Mouse (Mus musculus) C2C12 (cell line): Measurements from ENCODE around the gene Nck1. TPM values are rescaled to one million over a fixed set of nuclear protein-coding genes. Genes with fewer than 3 reads are reported as not detected.

Source experiments
- H3K27me3 ChIP-seq: one replicate; pipeline ENCODE4 v1.6.1; 2011; ENCODE audit not compliant: control insufficient read depth, insufficient read depth, insufficient read length
- H3K36me3 ChIP-seq: one replicate; pipeline ENCODE4 v1.6.1; 2011; ENCODE audit not compliant: control insufficient read depth, insufficient read depth
- H3K4me3 ChIP-seq: one replicate; pipeline ENCODE4 v1.5.1; 2011; ENCODE audit warnings: mild to moderate bottlenecking, control low read depth; ENCODE audit not compliant: poor library complexity, insufficient read depth, severe bottlenecking
- H3K79me2 ChIP-seq: one replicate; pipeline ENCODE4 v1.6.1; 2011; ENCODE audit not compliant: control insufficient read depth, insufficient read depth
- H3K79me3 ChIP-seq: one replicate; pipeline ENCODE4 v1.6.1; 2011; ENCODE audit warnings: low read depth, control low read depth
- H3ac ChIP-seq: one replicate; pipeline ENCODE3; 2011; ENCODE audit warnings: low read depth; ENCODE audit not compliant: control insufficient read depth, insufficient read length
- CEBPB ChIP-seq: IDR thresholded peaks from one replicate; pipeline ENCODE4 v1.6.1; 2011; ENCODE audit warnings: low read depth, mild to moderate bottlenecking, control low read depth, moderate library complexity
- CTCF ChIP-seq: IDR thresholded peaks from one replicate; pipeline ENCODE4 v1.5.1; 2011; ENCODE audit not compliant: control insufficient read depth, insufficient read depth, insufficient read length
- FOSL1 ChIP-seq: IDR thresholded peaks from one replicate; pipeline ENCODE4 v1.8.0; 2011; ENCODE audit warnings: mild to moderate bottlenecking, low read length; ENCODE audit not compliant: poor library complexity, insufficient read depth, severe bottlenecking
- MAX ChIP-seq: IDR thresholded peaks from one replicate; pipeline ENCODE4 v1.6.1; 2011; ENCODE audit warnings: mild to moderate bottlenecking, control low read depth
- MYOD1 ChIP-seq: IDR thresholded peaks from one replicate; pipeline ENCODE4 v1.6.1; 2011; ENCODE audit warnings: low read depth; ENCODE audit not compliant: control insufficient read depth, insufficient read length
- MYOG ChIP-seq: IDR thresholded peaks from one replicate; pipeline ENCODE4 v1.6.1; 2011; ENCODE audit not compliant: control insufficient read depth, insufficient read length; ENCODE audit errors: extremely low read depth
- USF1 ChIP-seq: IDR thresholded peaks from one replicate; pipeline ENCODE4 v1.6.1; 2011; ENCODE audit warnings: low read depth, mild to moderate bottlenecking, control low read depth, moderate library complexity
- polyA plus RNA-seq: library from polyadenylated mRNA; unstranded; fragments of >200 nt; fragmentation: generic; extraction: Trizol; gene quantifications from one replicate; pipeline ENCODE4 v1.2.1, GENCODE M21; 2012; ENCODE audit warnings: missing spikeins

Nck1 gene
- polyA plus RNA-seq, 1 experiment, result 17.1 TPM

DNA sequence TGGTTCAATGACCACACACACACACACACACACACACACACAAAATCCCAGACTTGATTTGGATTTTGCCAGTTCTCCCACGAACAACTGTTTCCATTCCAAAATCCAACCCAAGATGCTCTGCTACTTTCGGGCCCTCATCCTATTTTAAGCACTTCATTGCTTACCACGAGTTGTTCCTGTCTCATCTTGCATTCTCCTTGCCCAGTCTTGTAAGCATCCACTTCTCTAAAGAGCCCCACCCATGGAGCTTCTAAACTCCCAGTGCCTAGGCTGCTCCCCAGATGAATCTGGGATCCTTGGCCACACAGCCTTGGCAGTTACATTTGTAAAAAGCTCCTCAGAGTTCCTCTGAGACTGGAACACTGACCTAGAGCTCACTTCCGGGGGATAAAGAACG is 62.6 kb downstream of the Nck1 start:
- TF ChIP-seq CEBPB (no peak), MAX (no peak), MYOD1 (no peak), CTCF (no peak), USF1 (no peak), MYOG (no peak), FOSL1 (no peak)

DNA sequence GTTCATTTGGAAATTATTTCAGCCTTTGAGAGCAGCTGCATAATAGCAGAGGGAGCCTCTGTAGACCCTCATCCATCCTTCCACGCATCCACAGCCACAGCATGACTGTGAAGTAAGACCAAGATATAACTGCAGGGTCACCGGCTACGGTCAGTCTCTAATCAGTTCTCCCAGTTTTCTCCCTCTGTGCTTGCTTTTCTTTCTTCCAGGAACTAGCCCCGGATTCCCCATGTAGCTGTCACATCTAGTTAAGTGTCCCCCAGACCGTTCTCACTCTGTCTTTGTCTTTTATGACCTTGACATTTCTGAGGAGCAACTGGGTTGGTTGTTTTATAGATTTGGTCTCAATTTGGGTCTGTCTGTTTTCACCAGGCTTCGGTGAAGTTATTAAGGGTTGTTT is 64.3 kb downstream of the Nck1 start:
- H3K36me3 ChIP-seq, result peaks cover 8% of the 10 kb centered on the region
- H3ac ChIP-seq, result no peak overlapping the region
- TF ChIP-seq CTCF (no peak), MYOD1 (no peak), MAX (no peak)
- H3K79me3 ChIP-seq, result no peaks in the 10 kb centered on the region
- H3K4me3 ChIP-seq, result no peak overlapping the region
- no peaks in the 10 kb centered on the region for H3K27me3 ChIP-seq
- no peaks in the 10 kb centered on the region for H3K79me2 ChIP-seq

More for the DNA sequence above, 62.6 kb downstream of the Nck1 start:
- Histone ChIP-seq H3ac (no peak overlapping the region), H3K36me3 (peaks cover 9% of the 10 kb centered on the region), H3K79me3 (no peaks in the 10 kb centered on the region), H3K4me3 (no peak overlapping the region), H3K79me2 (no peaks in the 10 kb centered on the region), H3K27me3 (no peaks in the 10 kb centered on the region)

DNA sequence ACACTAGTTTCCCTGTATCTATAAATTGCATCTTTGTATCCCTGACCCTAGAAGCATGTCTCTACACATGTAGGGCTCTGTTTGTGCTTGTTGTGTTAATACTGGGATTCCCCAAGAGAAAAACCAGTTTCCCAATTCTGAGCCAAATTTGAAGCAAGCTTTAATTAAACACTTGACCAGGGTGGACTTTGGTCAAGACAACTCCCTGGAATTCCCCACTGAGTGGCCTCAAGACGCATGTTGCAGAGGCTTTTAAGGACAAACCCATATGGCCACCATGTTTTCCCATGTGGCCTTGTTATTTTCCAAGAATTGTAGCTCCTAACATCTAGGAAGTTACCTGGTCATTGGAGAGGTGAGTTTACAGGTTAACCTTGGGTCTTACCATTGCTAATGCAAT is 71.9 kb downstream of the Nck1 start:
- H3K36me3 ChIP-seq, result no peaks in the 10 kb centered on the region
- H3K79me3 ChIP-seq, result no peaks in the 10 kb centered on the region
- no peaks in the 10 kb centered on the region for H3K79me2 ChIP-seq
- no peak for TF ChIP-seq CTCF
- no peak for TF ChIP-seq MYOG
- no peak for TF ChIP-seq USF1
- TF ChIP-seq CEBPB, result no peak
- no peak for TF ChIP-seq FOSL1
- TF ChIP-seq MAX, result no peak
- TF ChIP-seq MYOD1, result no peak
- no peak overlapping the region for H3ac ChIP-seq
- no peak overlapping the region for H3K4me3 ChIP-seq
- no peaks in the 10 kb centered on the region for H3K27me3 ChIP-seq

DNA sequence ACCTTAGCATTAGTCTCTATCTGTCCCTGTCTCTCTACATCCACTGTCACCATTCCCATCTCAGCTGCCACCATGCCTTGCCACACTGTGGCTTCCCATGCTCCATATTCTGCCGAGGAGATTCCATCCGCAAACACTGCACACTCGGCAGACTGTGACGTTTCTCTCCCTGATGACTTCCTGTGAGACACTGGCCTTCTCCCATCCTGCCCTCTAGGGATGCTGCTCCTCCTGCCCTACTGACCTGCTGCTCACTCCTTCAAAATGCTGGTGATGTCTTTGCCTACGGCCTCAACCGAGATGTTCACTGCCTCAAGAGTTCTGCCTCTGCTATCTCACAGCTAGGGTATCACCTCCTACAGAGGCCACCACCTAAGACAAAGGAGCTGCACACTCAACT is 72.6 kb downstream of the Nck1 start:
- no peak overlapping the region for H3ac ChIP-seq
- no peaks in the 10 kb centered on the region for H3K36me3 ChIP-seq
- no peaks in the 10 kb centered on the region for H3K79me2 ChIP-seq
- no peak for TF ChIP-seq FOSL1
- no peak for TF ChIP-seq MAX
- no peak for TF ChIP-seq MYOD1
- no peak for TF ChIP-seq CEBPB
- TF ChIP-seq MYOG, result no peak
- TF ChIP-seq CTCF, result no peak
- no peak for TF ChIP-seq USF1
- no peak overlapping the region for H3K4me3 ChIP-seq
- H3K27me3 ChIP-seq, result no peaks in the 10 kb centered on the region
- no peaks in the 10 kb centered on the region for H3K79me3 ChIP-seq

DNA sequence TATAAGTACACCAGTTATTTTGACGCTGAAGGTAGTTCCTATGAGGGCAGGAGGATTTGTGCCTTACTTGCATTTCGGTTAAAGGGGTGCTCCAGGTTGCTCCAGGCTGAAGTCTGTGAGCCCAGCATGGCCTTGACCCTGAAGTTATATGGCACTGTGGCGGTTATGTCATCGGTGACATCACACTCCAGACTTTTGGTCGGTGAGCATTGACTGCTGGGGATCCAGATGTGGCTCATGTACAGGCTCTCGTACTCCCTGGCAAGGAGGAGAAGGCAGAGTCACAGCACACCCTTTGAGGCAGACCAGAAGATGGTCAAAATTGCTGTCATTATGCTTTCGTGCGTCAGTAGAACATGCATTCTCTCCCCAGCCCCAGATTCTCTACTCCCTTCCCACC is 73.0 kb downstream of the Nck1 start:
- no peaks in the 10 kb centered on the region for H3K79me2 ChIP-seq
- H3K36me3 ChIP-seq, result no peaks in the 10 kb centered on the region
- no peaks in the 10 kb centered on the region for H3K27me3 ChIP-seq
- H3ac ChIP-seq, result no peak overlapping the region
- H3K79me3 ChIP-seq, result no peaks in the 10 kb centered on the region
- TF ChIP-seq CTCF (no peak), MYOD1 (no peak), MAX (no peak)
- no peak overlapping the region for H3K4me3 ChIP-seq

DNA sequence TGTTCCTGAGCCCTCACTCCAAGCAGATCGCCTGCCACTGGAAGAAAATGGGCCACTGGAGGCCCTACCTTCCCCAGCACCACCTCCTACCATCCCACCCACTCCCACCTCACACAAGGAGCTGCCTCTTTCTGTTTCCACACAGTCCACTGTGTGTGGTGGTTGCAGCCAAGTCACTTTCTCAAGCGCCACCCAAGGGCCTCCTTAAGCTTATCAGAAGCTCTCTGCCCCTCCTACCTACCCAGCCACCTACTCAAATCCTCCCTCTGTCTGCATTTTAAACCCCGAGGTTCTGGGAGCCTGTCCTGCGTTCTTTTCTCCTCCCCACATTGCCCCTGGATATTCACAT is 74.4 kb downstream of the Nck1 start:
- Histone ChIP-seq H3ac (no peak overlapping the region), H3K27me3 (no peaks in the 10 kb centered on the region), H3K4me3 (no peak overlapping the region), H3K79me2 (no peaks in the 10 kb centered on the region), H3K36me3 (no peaks in the 10 kb centered on the region), H3K79me3 (no peaks in the 10 kb centered on the region)
- TF ChIP-seq CEBPB, result no peak
- no peak for TF ChIP-seq MAX
- TF ChIP-seq MYOD1, result no peak
- TF ChIP-seq FOSL1, result no peak
- no peak for TF ChIP-seq MYOG
- no peak for TF ChIP-seq USF1
- no peak for TF ChIP-seq CTCF
